Mouse (Mus musculus): ENCODE results near the gene Abca7.

Abca7 gene

DNA sequence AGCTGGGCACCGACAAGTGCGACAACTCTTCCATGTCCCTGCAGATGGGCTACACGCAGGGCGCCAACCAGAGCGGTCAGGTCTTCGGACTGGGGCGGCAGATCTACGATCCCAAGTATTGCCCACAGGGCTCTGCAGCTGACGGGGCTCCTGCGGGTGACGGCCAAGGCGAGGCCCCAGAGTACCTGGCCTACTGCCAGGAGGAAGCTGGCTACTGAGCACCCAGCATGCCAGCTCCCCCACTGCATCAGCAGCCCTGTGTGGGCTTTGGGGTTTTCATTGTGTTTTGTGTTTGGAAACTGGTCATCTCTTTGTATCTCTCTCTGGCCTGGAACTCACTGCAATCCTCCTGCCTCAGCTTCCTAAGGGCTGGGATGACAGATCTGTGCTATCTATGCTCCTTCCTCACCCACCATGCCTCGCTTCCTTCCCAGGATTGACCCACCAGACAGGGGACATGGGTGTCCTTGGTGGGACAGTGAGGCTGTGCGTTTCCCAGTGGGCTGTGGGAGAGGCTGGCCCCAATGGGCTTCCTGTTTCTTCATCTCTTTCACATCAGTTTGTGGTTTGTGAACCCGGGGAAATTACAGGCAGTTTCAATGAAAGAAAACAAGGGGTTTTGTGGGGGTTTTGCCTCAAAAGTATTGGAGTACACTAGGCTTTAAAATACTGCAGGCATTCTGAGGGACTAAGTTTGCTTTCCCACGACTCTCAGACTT is 1.7 kb upstream of the Abca7 start:
- no peak for DNase-seq (ENCODE audit: low read depth, low spot score)

DNA sequence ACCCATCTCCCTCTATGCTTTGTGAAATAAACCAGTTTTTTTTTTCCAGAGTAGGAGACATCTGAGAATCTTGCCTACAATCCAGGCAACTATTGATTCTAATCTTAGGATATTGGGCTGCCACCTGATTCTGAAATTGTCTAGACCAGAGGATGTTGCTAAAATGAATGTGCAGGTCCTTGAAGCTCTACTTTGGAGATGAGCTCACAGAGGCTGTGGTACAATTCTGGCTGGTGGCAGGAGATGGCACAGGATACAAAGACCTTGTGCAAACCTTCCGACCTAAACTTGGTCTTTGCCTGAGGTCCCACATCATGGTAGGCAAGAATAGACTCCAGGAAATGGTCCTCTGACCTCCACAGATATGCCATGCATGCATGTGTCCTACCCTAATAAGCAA is 658 bp upstream of the Abca7 start:
- no peak for DNase-seq (ENCODE audit: low read depth, low spot score)

GRCm38 (mm10) chr10:79997034-79997760 is 903 bp downstream of the Abca7 start:
- DNase-seq (ENCODE audit: low read depth, low spot score), result peak; percentile 82

- DNase-seq (ENCODE audit: low read depth, low spot score), result no peak
Measured at GRCm38 (mm10) chr10:79997819-79998218, 1.5 kb downstream of the Abca7 start.

GRCm38 (mm10) chr10:80001945-80002344 is 5.7 kb downstream of the Abca7 start:
- no peak for DNase-seq (ENCODE audit: low read depth, low spot score)

DNA sequence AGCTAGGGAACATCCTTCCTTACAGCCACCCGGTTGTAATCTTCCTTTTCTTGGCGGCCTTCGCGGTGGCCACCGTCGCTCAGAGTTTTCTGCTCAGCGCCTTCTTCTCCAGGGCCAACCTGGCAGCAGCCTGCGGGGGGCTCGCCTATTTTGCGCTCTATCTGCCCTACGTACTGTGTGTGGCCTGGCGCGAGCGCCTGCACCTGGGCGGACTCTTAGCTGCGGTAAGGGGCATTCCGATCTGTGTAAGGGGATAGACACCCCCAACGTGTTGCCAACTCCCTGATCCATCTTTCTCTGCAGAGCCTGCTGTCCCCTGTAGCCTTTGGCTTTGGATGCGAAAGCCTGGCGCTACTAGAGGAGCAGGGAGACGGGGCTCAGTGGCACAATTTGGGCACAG is 6.5 kb downstream of the Abca7 start:
- no peak for DNase-seq (ENCODE audit: low read depth, low spot score)

- DNase-seq (ENCODE audit: low read depth, low spot score), result no peak
Measured at GRCm38 (mm10) chr10:80003374-80004232, 7.3 kb downstream of the Abca7 start.

DNA sequence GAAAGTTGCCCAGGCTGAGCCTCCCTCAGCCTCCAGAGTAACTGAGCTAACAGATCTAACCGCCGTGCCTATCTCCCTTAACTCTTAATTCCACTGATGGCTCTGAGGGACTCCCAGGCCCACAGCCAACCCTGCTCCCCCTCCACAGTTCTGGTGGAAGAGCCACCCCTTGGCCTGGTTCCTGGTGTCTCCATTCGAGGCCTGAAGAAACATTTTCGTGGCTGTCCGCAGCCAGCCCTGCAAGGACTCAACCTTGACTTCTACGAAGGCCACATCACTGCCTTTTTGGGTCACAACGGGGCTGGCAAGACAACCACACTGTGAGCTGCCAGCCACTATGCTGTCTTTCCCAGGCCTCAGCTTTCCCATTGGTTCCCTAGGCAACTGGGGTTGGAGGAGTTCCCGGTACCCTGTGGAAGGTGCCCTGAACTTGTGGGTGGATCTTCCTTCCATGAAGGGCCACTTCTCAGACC is 8.0 kb downstream of the Abca7 start:
- DNase-seq (ENCODE audit: low read depth, low spot score), result no peak

GRCm38 (mm10) chr10:80011740-80012139 is 15.4 kb downstream of the Abca7 start:
- DNase-seq (ENCODE audit: low read depth, low spot score), result no peak

DNA sequence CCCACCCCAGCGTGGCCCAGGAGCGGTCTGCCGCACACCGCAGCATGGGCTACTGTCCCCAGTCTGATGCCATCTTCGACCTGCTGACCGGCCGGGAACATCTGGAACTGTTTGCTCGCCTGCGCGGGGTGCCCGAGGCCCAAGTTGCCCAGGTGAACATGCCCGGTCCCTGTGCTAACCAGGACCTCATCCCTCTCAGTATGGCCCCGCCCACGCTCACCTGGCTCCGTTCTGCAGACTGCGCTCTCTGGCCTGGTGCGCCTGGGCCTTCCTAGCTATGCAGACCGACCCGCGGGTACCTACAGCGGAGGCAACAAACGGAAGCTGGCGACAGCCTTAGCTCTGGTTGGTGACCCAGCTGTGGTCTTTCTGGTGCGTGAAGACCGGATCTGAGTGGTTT is 17.3 kb downstream of the Abca7 start:
- no peak for DNase-seq (ENCODE audit: low read depth, low spot score)

- no peak for DNase-seq (ENCODE audit: low read depth, low spot score)
Measured at GRCm38 (mm10) chr10:80014484-80015290, 18.4 kb downstream of the Abca7 start.

DNA sequence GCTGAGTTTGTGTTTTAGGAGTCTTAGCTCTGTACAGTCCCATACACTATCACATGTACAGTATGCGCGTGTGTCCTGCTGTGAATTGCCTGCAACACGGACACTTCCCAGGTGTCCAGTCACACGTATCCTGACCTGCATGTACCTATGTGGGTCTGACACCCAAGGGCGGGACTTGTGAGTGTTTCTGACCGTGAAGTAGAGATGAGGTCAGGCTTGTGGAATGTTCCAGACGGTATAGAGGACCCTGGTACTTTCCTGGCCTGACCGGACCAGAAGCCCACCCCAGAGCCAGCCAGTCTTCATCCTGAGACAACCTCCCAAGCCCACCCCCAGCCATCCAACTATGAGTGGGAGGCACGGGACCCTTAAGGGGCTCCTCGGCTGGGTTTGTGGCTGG is 19.3 kb downstream of the Abca7 start:
- no peak for DNase-seq (ENCODE audit: low read depth, low spot score)

- DNase-seq (ENCODE audit: low read depth, low spot score), result no peak
Measured at GRCm38 (mm10) chr10:80016511-80016910, 20.2 kb downstream of the Abca7 start, which contains the start of gene Arhgap45. Arhgap45 (plus strand) TSS chr10:80016653.

- no peak for DNase-seq (ENCODE audit: low read depth, low spot score)
Measured at GRCm38 (mm10) chr10:80016931-80017330, 20.6 kb downstream of the Abca7 start.

DNA sequence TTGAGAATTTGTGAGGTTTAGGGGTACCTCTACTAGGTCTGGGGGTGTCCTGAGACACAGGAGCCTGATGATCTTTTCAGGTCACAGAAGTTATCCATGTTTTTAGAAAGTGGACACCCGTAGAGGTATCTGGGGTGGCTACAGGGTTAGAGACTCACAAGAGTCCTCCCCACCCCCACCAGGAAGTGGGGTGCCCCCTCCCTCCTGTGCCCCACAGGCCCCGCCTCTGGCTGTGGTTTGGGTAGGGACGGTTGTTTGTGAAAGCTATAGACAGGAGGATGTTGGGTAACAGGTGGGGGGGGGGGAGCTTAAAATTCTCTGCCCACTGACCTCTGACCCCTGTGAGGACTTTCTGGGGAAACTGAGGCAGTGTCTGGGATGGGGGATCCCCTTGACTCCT is 21.1 kb downstream of the Abca7 start:
- DNase-seq (ENCODE audit: low read depth, low spot score), result no peak

DNA sequence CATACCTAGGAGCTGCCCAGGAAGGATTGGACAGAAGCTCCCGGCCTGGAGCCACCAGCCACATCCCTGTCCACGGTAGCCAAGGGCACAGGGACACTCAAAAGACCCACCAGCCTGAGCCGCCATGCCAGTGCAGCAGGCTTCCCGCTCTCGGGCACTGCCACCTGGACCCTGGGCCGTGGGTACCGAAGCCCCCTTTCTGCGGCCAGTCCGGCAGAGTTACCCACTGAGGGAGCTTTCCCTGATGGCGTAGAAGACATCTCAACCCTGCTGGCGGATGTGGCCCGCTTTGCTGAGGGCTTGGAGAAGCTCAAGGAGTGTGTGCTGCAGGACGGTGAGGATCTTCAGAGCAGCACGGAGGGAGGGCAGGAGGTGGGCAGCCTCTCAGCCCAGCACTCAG is 21.5 kb downstream of the Abca7 start:
- DNase-seq (ENCODE audit: low read depth, low spot score), result no peak

GRCm38 (mm10) chr10:80018739-80019297 is 22.5 kb downstream of the Abca7 start:
- no peak for DNase-seq (ENCODE audit: low read depth, low spot score)

DNA sequence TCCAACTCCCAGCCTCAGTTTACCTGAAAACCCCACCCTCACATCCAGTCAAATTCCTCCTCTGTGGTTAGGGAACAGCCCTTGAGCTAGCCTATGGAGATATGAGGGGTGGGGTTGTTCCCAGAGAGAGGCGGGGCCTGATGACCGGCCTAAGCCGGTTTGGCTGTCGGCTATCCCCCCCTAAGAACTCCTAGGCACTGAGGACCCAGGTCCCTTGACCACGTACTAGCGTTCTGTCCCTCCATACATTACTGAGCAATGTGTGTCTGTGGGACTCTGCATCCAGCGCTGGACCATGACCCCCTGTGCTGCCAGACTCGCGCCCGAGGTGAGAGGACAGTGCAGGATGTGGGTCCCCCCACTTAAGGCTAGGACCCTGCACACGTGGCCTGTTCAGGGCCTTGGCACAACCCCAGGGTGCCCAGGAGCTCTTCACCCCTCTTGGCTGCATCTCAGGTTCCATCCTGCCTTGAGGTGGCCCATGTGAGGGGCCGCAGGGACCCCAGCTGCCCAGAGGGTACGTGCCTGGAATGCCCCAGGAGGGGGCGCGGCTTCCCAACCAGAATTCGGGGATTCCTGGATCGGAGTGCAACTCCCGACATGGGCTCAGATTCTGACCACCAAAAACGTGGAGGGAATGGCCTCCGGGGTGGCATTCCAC is 23.3 kb downstream of the Abca7 start:
- peak; percentile 26 for DNase-seq (ENCODE audit: low read depth, low spot score)

GRCm38 (mm10) chr10:80020191-80020590 is 23.9 kb downstream of the Abca7 start:
- DNase-seq (ENCODE audit: low read depth, low spot score), result no peak

- DNase-seq (ENCODE audit: low read depth, low spot score), result no peak
Measured at GRCm38 (mm10) chr10:80020603-80021319, 24.5 kb downstream of the Abca7 start.
